Mouse (Mus musculus) forebrain, embryonic 13.5 days (tissue): ENCODE data around the gene Cct6b. TPM values are rescaled to one million over a fixed set of nuclear protein-coding genes. Genes with fewer than 3 reads are reported as not detected.
A peak's percentile ranks its signal among the peaks of the same experiment; 100 is the strongest.
"Not testable (repeated sequence)": the region's sequence is repeated elsewhere in the genome, so short reads cannot be mapped to it uniquely, and the experiment has no call there.

Experiments
- ATAC-seq: fragments of 200-750 bp; cut with Nextera tagmentation; 2 replicates; pipeline ENCODE4 v1.8.0; 2017
- H3K27ac ChIP-seq: fragments of 300-500 bp; sonication (generic); 2 replicates; pipeline ENCODE4 v1.5.1; 2015; ENCODE audit warnings: inconsistent platforms, mild to moderate bottlenecking, moderate library complexity
- H3K27me3 ChIP-seq: fragments of 300-500 bp; sonication (generic); 2 replicates; pipeline ENCODE4 v1.6.1; 2015; ENCODE audit warnings: mild to moderate bottlenecking, inconsistent platforms
- H3K36me3 ChIP-seq: fragments of 300-500 bp; sonication (generic); 2 replicates; pipeline ENCODE4 v1.6.1; 2015; ENCODE audit warnings: mild to moderate bottlenecking, inconsistent platforms; ENCODE audit not compliant: poor library complexity, severe bottlenecking
- H3K4me1 ChIP-seq: fragments of 300-500 bp; sonication (generic); 2 replicates; pipeline ENCODE4 v1.6.1; 2015; ENCODE audit warnings: inconsistent platforms
- H3K4me2 ChIP-seq: fragments of 300-500 bp; sonication (generic); 2 replicates; pipeline ENCODE4 v1.6.1; 2015; ENCODE audit warnings: inconsistent platforms, mild to moderate bottlenecking, moderate library complexity
- H3K4me3 ChIP-seq: fragments of 300-500 bp; sonication (generic); 2 replicates; pipeline ENCODE4 v1.5.1; 2015; ENCODE audit warnings: mild to moderate bottlenecking, inconsistent platforms
- H3K9ac ChIP-seq: fragments of 300-500 bp; sonication (generic); 2 replicates; pipeline ENCODE4 v1.6.1; 2015; ENCODE audit warnings: mild to moderate bottlenecking, inconsistent platforms
- H3K9me3 ChIP-seq: fragments of 300-500 bp; sonication (generic); replicated peaks from 2 replicates; pipeline ENCODE4 v1.6.1; 2016; ENCODE audit warnings: inconsistent platforms
- WGBS: fragments of 180-500 bp; shearing (Covaris S2); methylation state at CpG from one replicate; pipeline ENCODE4 v1.1.7; 2015; 5-methylcytosine and 5-hydroxymethylcytosine counted together
- polyA plus RNA-seq: library from polyadenylated mRNA; unstranded; fragments of >200 nt; fragmentation: Nextera tagmentation; extraction: Ambion mirVana; gene quantifications from 2 replicates; pipeline ENCODE4 v1.2.1, GENCODE M21; 2015

The Cct6b gene
- polyA plus RNA-seq, 1 experiment from 2014 or later: 0.18 TPM

DNA sequence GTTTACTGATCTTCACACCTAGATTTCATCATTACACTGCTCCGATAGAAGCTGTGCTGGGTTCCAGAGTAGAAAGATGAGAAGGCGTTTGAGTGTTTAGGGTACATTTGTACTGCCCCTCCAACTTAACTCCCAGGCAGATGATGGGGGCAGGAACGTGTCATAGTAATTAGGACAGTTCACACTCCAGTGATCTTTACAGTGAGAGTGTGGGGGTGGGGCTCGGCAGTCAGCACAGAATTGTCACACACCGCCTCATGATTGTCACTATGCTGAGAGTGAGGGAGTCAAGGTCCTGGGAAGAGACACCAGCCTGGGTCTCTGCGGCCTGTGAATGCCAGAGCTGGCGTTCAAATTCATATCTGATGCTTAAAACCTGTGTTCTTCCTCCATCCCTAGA, 68.2 kb downstream of the Cct6b start:
- no peak for ATAC-seq
- no peaks in the 10 kb centered on the region for H3K9me3 ChIP-seq
- 0 out of 2 replicates have a peak overlapping the region, but pooled peaks have one; percentile 40 for H3K9ac ChIP-seq

DNA sequence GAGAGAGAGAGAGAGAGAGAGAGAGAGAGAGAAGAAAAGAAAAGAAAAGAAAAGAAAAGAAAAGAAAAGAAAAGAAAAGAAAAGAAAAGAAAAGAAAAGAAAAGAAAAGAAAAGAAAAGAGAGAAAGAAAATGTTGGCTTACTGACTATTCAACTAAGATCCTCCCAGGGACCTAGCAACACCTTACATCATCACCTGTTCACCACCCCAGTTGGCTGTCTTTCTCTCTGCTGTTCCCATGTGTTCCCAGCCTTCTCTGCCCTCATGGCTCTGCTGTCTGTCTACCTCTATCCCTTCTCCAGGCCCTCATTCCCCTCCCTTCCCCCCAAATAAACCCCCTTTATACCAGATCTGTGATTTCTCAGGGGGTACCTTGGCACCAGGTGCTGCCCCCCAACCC, 69.2 kb downstream of the Cct6b start:
- H3K27me3 ChIP-seq, H3K9me3 ChIP-seq, H3K27ac ChIP-seq, H3K36me3 ChIP-seq, H3K4me2 ChIP-seq, H3K4me3 ChIP-seq, H3K9ac ChIP-seq, ATAC-seq: not testable (repeated sequence)
- H3K4me1 ChIP-seq: 0 out of 2 replicates have a peak, but pooled peaks cover 14% of the 10 kb centered on the region

More for the DNA sequence above, 68.2 kb downstream of the Cct6b start:
- H3K27me3 ChIP-seq: no peaks in the 10 kb centered on the region
- WGBS: 64% methylated on average over 7 of the region's 7 CpGs
- no peak overlapping the region for H3K4me2 ChIP-seq
- 0 out of 2 replicates have a peak, but pooled peaks cover 9% of the 10 kb centered on the region for H3K4me1 ChIP-seq
- H3K36me3 ChIP-seq: no peaks in the 10 kb centered on the region
- H3K4me3 ChIP-seq: no peak overlapping the region
- no peak overlapping the region for H3K27ac ChIP-seq

DNA sequence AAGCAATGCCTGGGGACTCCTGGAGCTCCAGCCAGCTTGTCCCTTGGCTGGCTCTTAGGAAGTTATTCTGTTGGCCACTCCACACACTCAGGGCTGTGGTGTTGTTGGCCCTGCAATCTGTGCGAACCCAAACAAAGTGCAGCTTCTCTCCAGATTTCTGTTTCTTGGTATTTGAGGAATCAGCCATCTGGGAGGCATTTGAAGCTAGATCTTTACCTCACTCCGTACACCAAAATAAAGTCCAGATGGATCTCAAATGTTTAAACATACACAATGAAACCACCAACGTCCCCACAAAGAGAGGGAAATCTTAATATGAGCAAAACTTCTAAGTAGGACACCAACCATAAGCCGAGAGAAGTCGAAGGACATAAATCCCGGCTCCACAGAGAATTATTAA, 71.5 kb downstream of the Cct6b start:
- H3K4me3 ChIP-seq: no peak overlapping the region
- no peaks in the 10 kb centered on the region for H3K27me3 ChIP-seq
- no peak overlapping the region for H3K4me2 ChIP-seq
- 0 out of 2 replicates have a peak, but pooled peaks cover 14% of the 10 kb centered on the region for H3K4me1 ChIP-seq
- WGBS: 86% methylated on average over 6 of the region's 6 CpGs
- no peaks in the 10 kb centered on the region for H3K9me3 ChIP-seq
- no peak overlapping the region for H3K9ac ChIP-seq
- H3K36me3 ChIP-seq: no peaks in the 10 kb centered on the region
- no peak for ATAC-seq
- no peak overlapping the region for H3K27ac ChIP-seq

DNA sequence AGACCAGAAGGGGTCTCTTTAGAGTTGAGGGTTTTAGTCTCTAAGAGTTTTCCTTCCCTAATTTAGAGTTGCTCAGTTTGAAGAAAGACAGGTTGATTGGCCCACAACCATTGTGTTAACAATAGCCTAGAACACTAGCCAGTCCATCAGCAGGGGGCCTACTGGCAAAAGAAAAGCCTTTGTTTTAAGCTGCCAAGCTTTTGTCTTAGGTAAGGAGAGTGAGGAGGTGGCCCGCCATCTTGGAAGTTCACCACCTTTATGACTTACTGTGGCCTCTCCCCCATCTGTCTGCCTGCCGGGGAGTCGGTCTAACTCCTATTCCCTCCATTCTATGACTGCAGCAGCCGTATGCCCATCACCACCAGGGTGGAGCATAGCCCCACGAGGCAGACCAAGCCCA, 73.6 kb downstream of the Cct6b start:
- ATAC-seq: no peak
- 57% methylated on average over 5 of the region's 5 CpGs for WGBS

DNA sequence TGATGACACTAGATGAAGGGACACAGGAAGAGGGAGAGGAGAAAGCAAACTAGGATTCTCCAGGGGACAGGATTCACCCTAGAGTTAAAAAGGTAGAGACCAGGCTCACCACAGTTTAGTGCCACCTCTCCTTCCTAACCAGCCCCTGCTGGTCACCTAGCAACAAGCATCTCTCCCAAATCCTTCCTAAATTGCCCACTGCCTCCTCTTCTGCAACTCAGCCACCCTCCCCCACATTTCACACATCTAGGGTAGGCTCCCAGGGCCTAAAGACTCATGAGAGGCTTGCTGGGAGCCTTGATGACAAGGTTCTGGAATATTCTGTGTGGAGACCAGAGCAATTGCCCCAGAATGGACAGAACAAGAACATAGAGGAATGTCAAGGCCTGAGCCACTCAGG, 76.5 kb downstream of the Cct6b start:
- Histone ChIP-seq H3K36me3 (no peaks in the 10 kb centered on the region), H3K27ac (no peak overlapping the region), H3K4me2 (no peak overlapping the region), H3K4me1 (peaks cover 25% of the 10 kb centered on the region), H3K4me3 (no peak overlapping the region), H3K27me3 (no peaks in the 10 kb centered on the region), H3K9me3 (no peaks in the 10 kb centered on the region), H3K9ac (no peak overlapping the region)
- ATAC-seq: no peak

More for the DNA sequence above, 73.6 kb downstream of the Cct6b start:
- no peak overlapping the region for H3K27ac ChIP-seq
- H3K36me3 ChIP-seq: no peaks in the 10 kb centered on the region
- H3K4me3 ChIP-seq: no peak overlapping the region
- H3K27me3 ChIP-seq: no peaks in the 10 kb centered on the region
- no peak overlapping the region for H3K4me2 ChIP-seq
- no peaks in the 10 kb centered on the region for H3K9me3 ChIP-seq
- 0 out of 2 replicates have a peak, but pooled peaks cover 7% of the 10 kb centered on the region for H3K4me1 ChIP-seq
- no peak overlapping the region for H3K9ac ChIP-seq

DNA sequence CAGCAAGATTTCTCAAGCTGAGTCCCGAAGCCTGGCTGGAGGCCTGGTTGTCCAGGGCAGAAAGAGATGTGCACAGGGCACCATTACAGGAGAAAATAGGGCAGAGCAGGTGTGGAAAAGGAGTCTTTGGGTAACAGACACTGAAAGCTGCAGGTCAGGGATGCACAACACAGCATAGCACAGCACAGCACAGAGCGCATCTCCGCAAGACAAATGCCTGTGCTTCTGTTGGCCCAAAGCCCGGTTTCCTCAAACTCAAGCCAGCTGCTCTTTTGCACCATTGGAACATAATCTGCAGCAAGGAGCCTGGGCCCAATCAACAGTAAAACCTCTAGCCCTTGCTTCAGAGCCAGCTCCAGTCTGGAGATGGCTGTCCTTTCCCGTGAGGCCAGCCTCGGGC, 79.4 kb downstream of the Cct6b start:
- Histone ChIP-seq H3K4me3 (no peak overlapping the region), H3K9ac (no peak overlapping the region), H3K4me2 (no peak overlapping the region), H3K4me1 (peaks cover 20% of the 10 kb centered on the region), H3K27ac (no peak overlapping the region), H3K27me3 (peaks cover 6% of the 10 kb centered on the region; the same call in 1 of the 2 replicates), H3K36me3 (no peaks in the 10 kb centered on the region), H3K9me3 (no peaks in the 10 kb centered on the region)
- peak; percentile 57 for ATAC-seq
- 60% methylated on average over 6 of the region's 6 CpGs for WGBS

DNA sequence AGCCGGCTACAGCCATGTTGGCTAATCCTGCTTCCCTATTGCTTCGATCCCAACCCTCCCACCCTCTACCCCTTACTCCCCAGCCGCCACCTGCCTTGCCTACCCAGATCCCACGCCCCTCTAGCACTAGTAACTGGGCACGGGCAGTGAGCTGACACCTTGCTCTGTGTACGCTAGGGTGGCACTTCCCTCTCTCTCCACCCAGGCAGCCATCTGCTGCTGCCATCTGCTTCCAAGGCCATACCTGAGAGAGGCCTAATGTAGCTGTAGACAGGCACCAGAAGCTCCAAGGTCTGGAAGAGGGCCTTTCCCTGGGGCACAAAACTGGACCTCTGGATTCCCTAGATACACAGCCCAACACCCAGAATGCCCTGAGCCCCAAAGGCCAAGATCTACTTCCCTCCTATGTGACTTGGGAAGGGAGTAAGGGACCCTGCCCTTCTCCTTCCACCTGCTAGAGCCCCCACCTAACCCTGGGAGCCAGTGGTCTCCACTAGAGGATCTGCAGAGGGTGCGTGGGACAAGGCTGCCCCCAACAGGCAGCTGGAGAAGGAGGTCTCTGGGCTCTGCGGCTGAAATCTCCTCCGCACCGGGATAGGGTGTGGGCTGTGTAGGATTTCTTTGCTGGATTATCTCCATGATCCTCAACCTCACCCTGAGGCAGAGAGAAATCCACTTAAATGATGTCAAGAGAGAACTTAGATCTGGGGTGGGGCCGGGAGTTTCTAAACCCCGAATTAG, 80.2 kb downstream of the Cct6b start:
- 50% methylated on average over 12 of the region's 12 CpGs for WGBS
- Histone ChIP-seq H3K9ac (no peak overlapping the region), H3K36me3 (no peaks in the 10 kb centered on the region), H3K4me2 (no peak overlapping the region), H3K9me3 (no peaks in the 10 kb centered on the region), H3K27me3 (peaks cover 6% of the 10 kb centered on the region; the same call in 1 of the 2 replicates), H3K27ac (no peak overlapping the region), H3K4me1 (peaks cover 20% of the 10 kb centered on the region), H3K4me3 (no peak overlapping the region)
- ATAC-seq: peak; percentile 55

DNA sequence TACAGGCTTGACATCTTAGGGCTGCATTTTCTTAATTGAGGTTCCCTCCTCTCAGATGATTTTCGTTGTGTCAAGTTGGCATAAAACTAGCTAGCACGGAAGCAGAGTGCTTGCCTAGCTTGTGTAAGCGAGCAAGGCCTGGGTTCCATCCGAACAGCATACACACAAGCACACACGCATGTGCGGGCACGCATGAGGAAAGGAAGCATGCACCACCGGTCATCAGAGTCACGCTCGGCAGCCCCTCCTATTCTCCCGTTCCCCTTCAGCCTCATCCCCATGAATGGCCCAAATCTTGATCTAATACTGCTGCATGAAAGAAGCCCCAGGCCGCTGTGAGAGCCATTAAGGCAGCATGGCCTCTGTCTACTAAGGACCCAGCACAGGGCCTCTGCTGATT, 85.6 kb downstream of the Cct6b start:
- H3K9me3 ChIP-seq: no peaks in the 10 kb centered on the region
- no peaks in the 10 kb centered on the region for H3K36me3 ChIP-seq
- no peak overlapping the region for H3K4me2 ChIP-seq
- no peak for ATAC-seq
- peaks cover 13% of the 10 kb centered on the region for H3K4me1 ChIP-seq
- no peak overlapping the region for H3K27ac ChIP-seq
- 61% methylated on average over 12 of the region's 12 CpGs for WGBS
- H3K27me3 ChIP-seq: peaks cover 6% of the 10 kb centered on the region; the same call in 1 of the 2 replicates
- H3K9ac ChIP-seq: no peak overlapping the region
- H3K4me3 ChIP-seq: no peak overlapping the region

Other genes with a start within 250 kb of the Cct6b start
- gene Zfp830, start within 50 bp of the Cct6b start, polyA plus RNA-seq: 34.8 and 38.1 TPM in 2 replicates
- 31.4 and 35.9 TPM in 2 replicates for gene Lig3, start 16.8 kb upstream of the Cct6b start, polyA plus RNA-seq
- gene Rffl, start 106.9 kb upstream of the Cct6b start, polyA plus RNA-seq: 14.4 and 15.1 TPM in 2 replicates
- 10.9 and 12.8 TPM in 2 replicates for gene Rad51d, start 126.3 kb upstream of the Cct6b start, polyA plus RNA-seq
- 0.22 and 0.42 TPM in 2 replicates for gene Fndc8, start 127.8 kb upstream of the Cct6b start, polyA plus RNA-seq
- gene Nle1, start 144.1 kb upstream of the Cct6b start, polyA plus RNA-seq: 28.1 and 35.9 TPM in 2 replicates
- gene Unc45b, start 146.2 kb upstream of the Cct6b start, polyA plus RNA-seq: 0.25 and 0.40 TPM in 2 replicates
- gene Slfn5, start 187.0 kb upstream of the Cct6b start, polyA plus RNA-seq: 0.18 and 0.30 TPM in 2 replicates
- 9.3 and 10.2 TPM in 2 replicates for gene Slfn9, start 227.5 kb upstream of the Cct6b start, polyA plus RNA-seq